Mouse (Mus musculus): ENCODE results near the gene Adcyap1r1. TPM values are rescaled to one million over a fixed set of nuclear protein-coding genes. Genes with fewer than 3 reads are reported as not detected.

Gene Adcyap1r1
- polyA plus RNA-seq, 1 experiment from 2014 or later: 4.2 TPM

- no peak overlapping the region for H3K27ac ChIP-seq (replicated peaks in 1 of 2; ENCODE audit: control insufficient read depth in 1 of 2, insufficient read depth in 1 of 2, low read depth in 2 of 2, low read length in 2 of 2)
- H3K36me3 ChIP-seq (ENCODE audit: control insufficient read depth, insufficient read depth, low read length): no peaks in the 10 kb centered on the region
- H3K9ac ChIP-seq (ENCODE audit: low read length): no peak overlapping the region
- H3K27me3 ChIP-seq (ENCODE audit: control insufficient read depth, insufficient read depth, low read length): no peaks in the 10 kb centered on the region
- H3K4me3 ChIP-seq (ENCODE audit: control insufficient read depth in 1 of 2, insufficient read depth in 1 of 2, low read depth in 1 of 2, low read length in 2 of 2): no peak overlapping the region
- no peak overlapping the region for H3K4me2 ChIP-seq (ENCODE audit: low read length)
- WGBS: 64% methylated on average over 8 of the region's 8 CpGs
- ATAC-seq (ENCODE audit: insufficient number of reproducible peaks, insufficient read depth, low FRiP score, low read depth): no peak
- no peaks in the 10 kb centered on the region for H3K9me3 ChIP-seq (ENCODE audit: control insufficient read depth, low read length)
- H3K4me1 ChIP-seq (ENCODE audit: control insufficient read depth in 2 of 2, insufficient read depth in 2 of 2, low read length in 2 of 2): peaks cover 0 to 4% of the 10 kb centered on the region in 2 experiments; a peak in 1 of 4 replicates
Observed at GRCm38 (mm10) chr6:55435266-55436159, 16.3 kb upstream of the Adcyap1r1 start.

DNA sequence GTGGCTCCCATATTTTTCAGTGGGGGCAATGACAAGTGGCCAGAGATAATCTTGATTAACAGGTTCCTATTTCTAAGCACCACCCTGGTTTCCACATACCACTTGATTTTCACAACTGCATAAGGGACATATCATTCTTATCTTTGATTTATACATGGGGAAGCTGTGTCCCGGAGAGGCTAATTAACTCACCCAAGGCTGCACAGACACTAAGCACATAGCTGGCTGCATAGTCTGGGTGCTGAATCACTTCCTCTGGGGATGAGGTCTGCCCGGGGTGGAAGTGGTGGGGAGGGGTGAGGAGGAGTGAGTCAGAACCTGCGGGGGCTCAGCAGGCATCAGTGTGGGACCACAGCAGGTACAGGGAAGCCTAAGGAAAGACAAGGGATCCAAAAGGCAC lies 13.9 kb upstream of the Adcyap1r1 start:
- Histone ChIP-seq H3K9ac (ENCODE audit: low read length) (no peak overlapping the region), H3K9me3 (ENCODE audit: control insufficient read depth, low read length) (no peaks in the 10 kb centered on the region), H3K27me3 (ENCODE audit: control insufficient read depth, insufficient read depth, low read length) (no peaks in the 10 kb centered on the region), H3K4me1 (ENCODE audit: control insufficient read depth in 2 of 2, insufficient read depth in 2 of 2, low read length in 2 of 2) (peaks cover 0 to 4% of the 10 kb centered on the region in 2 experiments; a peak in 1 of 4 replicates), H3K4me2 (ENCODE audit: low read length) (no peak overlapping the region), H3K4me3 (ENCODE audit: control insufficient read depth in 1 of 2, insufficient read depth in 1 of 2, low read depth in 1 of 2, low read length in 2 of 2) (no peak overlapping the region), H3K36me3 (ENCODE audit: control insufficient read depth, insufficient read depth, low read length) (no peaks in the 10 kb centered on the region), H3K27ac (replicated peaks in 1 of 2; ENCODE audit: control insufficient read depth in 1 of 2, insufficient read depth in 1 of 2, low read depth in 2 of 2, low read length in 2 of 2) (no peak overlapping the region)
- 18% methylated on average over 3 of the region's 3 CpGs for WGBS
- no peak for ATAC-seq (ENCODE audit: insufficient number of reproducible peaks, insufficient read depth, low FRiP score, low read depth)

DNA sequence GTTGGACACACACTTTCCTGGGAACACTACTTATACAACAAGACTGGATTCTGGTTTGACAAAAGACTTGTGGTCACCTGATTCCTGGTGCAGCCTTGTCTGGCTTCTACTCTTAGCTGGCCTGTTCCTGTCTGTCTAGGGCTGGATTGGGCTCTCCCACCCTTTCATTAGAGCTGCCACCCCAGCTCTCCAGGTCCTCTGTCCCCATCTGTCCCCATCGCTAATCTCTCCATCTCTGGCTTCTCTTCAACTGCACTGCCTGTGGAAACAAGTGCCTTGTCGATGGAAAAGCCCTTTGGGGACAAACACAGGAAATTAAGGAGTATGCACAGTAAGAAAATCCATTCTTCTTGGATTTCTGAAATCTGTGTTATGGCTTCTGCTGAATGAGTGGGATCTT lies 12.9 kb upstream of the Adcyap1r1 start:
- H3K36me3 ChIP-seq (ENCODE audit: control insufficient read depth, insufficient read depth, low read length): no peaks in the 10 kb centered on the region
- H3K9ac ChIP-seq (ENCODE audit: low read length): no peak overlapping the region
- H3K27me3 ChIP-seq (ENCODE audit: control insufficient read depth, insufficient read depth, low read length): peaks cover 3% of the 10 kb centered on the region; the same call in 1 of the 2 replicates
- ATAC-seq (ENCODE audit: insufficient number of reproducible peaks, insufficient read depth, low FRiP score, low read depth): no peak
- H3K9me3 ChIP-seq (ENCODE audit: control insufficient read depth, low read length): no peaks in the 10 kb centered on the region
- H3K4me2 ChIP-seq (ENCODE audit: low read length): no peak overlapping the region
- peaks cover 0 to 4% of the 10 kb centered on the region in 2 experiments; a peak in 1 of 4 replicates for H3K4me1 ChIP-seq (ENCODE audit: control insufficient read depth in 2 of 2, insufficient read depth in 2 of 2, low read length in 2 of 2)
- 57% methylated on average over 2 of the region's 2 CpGs for WGBS
- no peak overlapping the region for H3K27ac ChIP-seq (replicated peaks in 1 of 2; ENCODE audit: control insufficient read depth in 1 of 2, insufficient read depth in 1 of 2, low read depth in 2 of 2, low read length in 2 of 2)
- H3K4me3 ChIP-seq (ENCODE audit: control insufficient read depth in 1 of 2, insufficient read depth in 1 of 2, low read depth in 1 of 2, low read length in 2 of 2): no peak overlapping the region

DNA sequence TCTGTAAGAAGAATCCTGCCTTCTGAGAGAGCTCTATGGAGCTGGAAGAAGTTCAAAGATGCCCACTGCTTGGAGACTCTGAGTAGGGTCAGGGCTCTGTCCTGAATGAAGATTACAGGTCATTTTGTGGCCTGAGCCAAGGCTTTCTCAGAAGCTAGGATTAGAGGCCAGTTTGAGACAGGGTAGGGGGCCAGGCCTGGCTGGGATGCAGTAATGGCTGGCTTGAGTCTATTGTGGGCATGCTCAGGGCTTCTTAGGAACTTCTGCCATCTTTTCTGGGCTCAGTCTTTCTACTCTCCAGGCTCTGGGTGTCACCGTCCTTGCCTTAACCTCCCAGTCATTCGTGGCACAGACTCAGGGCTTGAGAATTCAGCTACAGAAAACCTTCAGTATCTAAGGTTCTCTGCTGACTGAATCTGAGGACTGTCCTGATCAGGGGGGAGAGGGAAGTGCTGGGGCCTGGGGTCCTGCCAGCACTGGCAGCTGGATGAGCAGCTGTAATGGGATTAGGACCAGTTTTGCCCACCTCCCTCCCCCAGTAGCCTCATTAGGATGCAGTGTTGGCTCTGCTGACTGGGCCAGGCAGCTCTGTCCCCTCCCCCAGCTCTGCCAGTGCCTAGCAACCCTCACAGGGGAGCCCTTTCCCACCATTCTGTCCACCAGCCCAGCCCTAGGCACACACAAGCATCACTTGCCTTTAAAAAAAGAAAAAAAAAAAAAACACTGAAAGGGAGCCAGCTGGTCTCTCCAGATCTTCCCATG lies 7.7 kb upstream of the Adcyap1r1 start:
- Histone ChIP-seq H3K4me2 (ENCODE audit: low read length) (no peak overlapping the region), H3K27me3 (ENCODE audit: control insufficient read depth, insufficient read depth, low read length) (peaks cover 21% of the 10 kb centered on the region), H3K9me3 (ENCODE audit: control insufficient read depth, low read length) (no peaks in the 10 kb centered on the region), H3K4me1 (ENCODE audit: control insufficient read depth in 2 of 2, insufficient read depth in 2 of 2, low read length in 2 of 2) (no peaks in the 10 kb centered on the region), H3K27ac (replicated peaks in 1 of 2; ENCODE audit: control insufficient read depth in 1 of 2, insufficient read depth in 1 of 2, low read depth in 2 of 2, low read length in 2 of 2) (no peak overlapping the region), H3K4me3 (ENCODE audit: control insufficient read depth in 1 of 2, insufficient read depth in 1 of 2, low read depth in 1 of 2, low read length in 2 of 2) (no peak overlapping the region), H3K36me3 (ENCODE audit: control insufficient read depth, insufficient read depth, low read length) (no peaks in the 10 kb centered on the region), H3K9ac (ENCODE audit: low read length) (no peak overlapping the region)
- no peak for ATAC-seq (ENCODE audit: insufficient number of reproducible peaks, insufficient read depth, low FRiP score, low read depth)
- WGBS: 14% methylated on average over 2 of the region's 2 CpGs

GRCm38 (mm10) chr6:55444721-55445120 lies 7.1 kb upstream of the Adcyap1r1 start:
- ATAC-seq (ENCODE audit: insufficient number of reproducible peaks, insufficient read depth, low FRiP score, low read depth): no peak
- H3K9me3 ChIP-seq (ENCODE audit: control insufficient read depth, low read length): no peaks in the 10 kb centered on the region
- 39% methylated on average over 4 of the region's 4 CpGs for WGBS

GRCm38 (mm10) chr6:55448199-55448598 lies 3.6 kb upstream of the Adcyap1r1 start:
- peaks cover 62% of the 10 kb centered on the region for H3K27me3 ChIP-seq (ENCODE audit: control insufficient read depth, insufficient read depth, low read length)
- H3K4me2 ChIP-seq (ENCODE audit: low read length): no peak overlapping the region
- H3K9me3 ChIP-seq (ENCODE audit: control insufficient read depth, low read length): no peaks in the 10 kb centered on the region
- 46% methylated on average over 9 of the region's 9 CpGs for WGBS
- no peak overlapping the region for H3K27ac ChIP-seq (replicated peaks in 1 of 2; ENCODE audit: control insufficient read depth in 1 of 2, insufficient read depth in 1 of 2, low read depth in 2 of 2, low read length in 2 of 2)
- peaks cover 3 to 13% of the 10 kb centered on the region in 2 experiments; a peak in 3 of 4 replicates for H3K4me1 ChIP-seq (ENCODE audit: control insufficient read depth in 2 of 2, insufficient read depth in 2 of 2, low read length in 2 of 2)
- H3K4me3 ChIP-seq (ENCODE audit: control insufficient read depth in 1 of 2, insufficient read depth in 1 of 2, low read depth in 1 of 2, low read length in 2 of 2): no peak overlapping the region
- ATAC-seq (ENCODE audit: insufficient number of reproducible peaks, insufficient read depth, low FRiP score, low read depth): no peak
- H3K36me3 ChIP-seq (ENCODE audit: control insufficient read depth, insufficient read depth, low read length): no peaks in the 10 kb centered on the region
- no peak overlapping the region for H3K9ac ChIP-seq (ENCODE audit: low read length)

More at GRCm38 (mm10) chr6:55444721-55445120, 7.1 kb upstream of the Adcyap1r1 start:
- H3K4me2 ChIP-seq (ENCODE audit: low read length): no peak overlapping the region
- H3K4me1 ChIP-seq (ENCODE audit: control insufficient read depth in 2 of 2, insufficient read depth in 2 of 2, low read length in 2 of 2): no peaks in the 10 kb centered on the region
- no peaks in the 10 kb centered on the region for H3K36me3 ChIP-seq (ENCODE audit: control insufficient read depth, insufficient read depth, low read length)
- no peak overlapping the region for H3K4me3 ChIP-seq (ENCODE audit: control insufficient read depth in 1 of 2, insufficient read depth in 1 of 2, low read depth in 1 of 2, low read length in 2 of 2)
- peaks cover 27% of the 10 kb centered on the region for H3K27me3 ChIP-seq (ENCODE audit: control insufficient read depth, insufficient read depth, low read length)
- no peak overlapping the region for H3K9ac ChIP-seq (ENCODE audit: low read length)
- no peak overlapping the region for H3K27ac ChIP-seq (replicated peaks in 1 of 2; ENCODE audit: control insufficient read depth in 1 of 2, insufficient read depth in 1 of 2, low read depth in 2 of 2, low read length in 2 of 2)

DNA sequence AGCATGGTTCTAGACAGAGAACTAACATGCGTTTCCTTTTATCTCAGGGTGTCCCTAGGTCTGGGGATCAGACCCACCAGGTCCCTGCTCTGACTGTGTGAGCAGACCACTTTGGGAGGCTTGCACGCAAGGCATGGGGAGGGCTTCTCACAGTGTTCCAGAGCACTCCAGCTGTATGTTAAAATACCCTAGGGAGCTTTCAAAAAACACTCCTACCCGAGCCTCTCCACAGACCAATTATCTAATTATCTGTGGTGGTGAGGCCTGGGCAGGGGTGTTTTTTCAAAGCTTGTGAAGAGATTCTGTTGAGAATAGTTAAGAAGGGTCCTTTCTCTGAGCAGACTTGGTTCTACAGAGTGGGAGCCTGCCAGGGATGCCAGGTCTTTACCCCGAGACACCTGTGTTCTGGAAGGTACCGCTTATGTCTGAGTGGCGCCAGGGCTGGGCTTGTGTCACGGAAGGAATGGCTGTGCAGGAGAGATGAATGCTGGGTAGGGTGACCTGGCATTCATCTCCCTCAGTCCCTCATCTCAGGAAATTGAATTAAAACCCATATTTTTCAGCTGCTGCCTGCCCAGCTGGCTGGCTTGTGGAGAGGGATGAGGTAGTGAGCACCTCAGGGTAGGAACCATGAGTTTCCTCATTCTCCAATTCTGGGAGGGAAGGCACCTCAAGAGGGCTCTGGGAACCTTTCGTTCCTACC lies 2.7 kb upstream of the Adcyap1r1 start:
- Histone ChIP-seq H3K27ac (replicated peaks in 1 of 2; ENCODE audit: control insufficient read depth in 1 of 2, insufficient read depth in 1 of 2, low read depth in 2 of 2, low read length in 2 of 2) (no peak overlapping the region), H3K9me3 (ENCODE audit: control insufficient read depth, low read length) (no peaks in the 10 kb centered on the region), H3K9ac (ENCODE audit: low read length) (no peak overlapping the region), H3K4me1 (ENCODE audit: control insufficient read depth in 2 of 2, insufficient read depth in 2 of 2, low read length in 2 of 2) (peaks cover 8 to 20% of the 10 kb centered on the region in 2 experiments; a peak in 3 of 4 replicates), H3K36me3 (ENCODE audit: control insufficient read depth, insufficient read depth, low read length) (no peaks in the 10 kb centered on the region), H3K4me3 (ENCODE audit: control insufficient read depth in 1 of 2, insufficient read depth in 1 of 2, low read depth in 1 of 2, low read length in 2 of 2) (no peak overlapping the region), H3K4me2 (ENCODE audit: low read length) (no peak overlapping the region), H3K27me3 (ENCODE audit: control insufficient read depth, insufficient read depth, low read length) (peaks cover 63% of the 10 kb centered on the region)
- ATAC-seq (ENCODE audit: insufficient number of reproducible peaks, insufficient read depth, low FRiP score, low read depth): no peak
- 64% methylated on average over 8 of the region's 8 CpGs for WGBS

All from heart, embryonic 14.5 days (tissue).